Mouse (Mus musculus): Measurements from ENCODE around the gene Dvl1. TPM values are rescaled to one million over a fixed set of nuclear protein-coding genes. Genes with fewer than 3 reads are reported as not detected.

Dvl1 gene
- polyA plus RNA-seq (2012; rRNA removed; ENCODE audit: low replicate concordance) = 126 and 153 TPM in 2 replicates

DNA sequence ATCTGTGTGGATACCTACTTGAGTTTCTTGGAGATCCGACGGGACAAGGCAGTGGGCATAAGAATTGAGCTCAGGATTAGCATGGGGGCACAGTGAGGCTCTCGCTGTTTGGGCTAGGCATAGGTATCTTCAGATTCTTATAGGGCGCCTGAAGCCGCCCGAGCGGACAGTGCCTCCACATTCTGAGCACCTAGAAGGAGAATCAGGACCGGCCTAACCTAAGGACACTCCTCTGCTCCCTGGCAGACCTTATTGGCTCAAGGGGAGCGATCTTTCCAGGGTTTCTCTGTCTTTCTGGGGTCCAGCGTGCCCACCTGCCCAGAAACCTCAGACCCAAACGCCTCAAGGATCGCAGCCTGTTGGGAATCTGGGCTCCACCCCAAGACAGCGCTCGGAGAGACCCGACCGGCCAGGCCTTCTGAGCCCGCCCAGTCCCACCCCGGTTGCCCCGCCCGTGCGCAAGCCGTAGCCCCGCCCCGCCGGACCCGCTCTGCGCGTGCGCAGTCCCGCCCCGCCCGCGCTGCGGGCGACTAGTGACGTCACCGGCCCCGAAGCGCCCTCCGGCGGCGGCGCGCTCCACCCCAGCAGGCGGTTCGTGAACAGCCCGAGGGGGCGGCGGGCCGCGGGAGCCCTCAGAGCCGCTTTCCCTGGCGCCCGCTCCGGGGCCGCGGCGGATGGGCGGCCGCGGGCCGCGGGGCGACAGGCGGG lies at the start of gene Dvl1:
Gene Dvl1 (plus strand): TSS at position 532 of the 708 bp plus-strand sequence.

DNA sequence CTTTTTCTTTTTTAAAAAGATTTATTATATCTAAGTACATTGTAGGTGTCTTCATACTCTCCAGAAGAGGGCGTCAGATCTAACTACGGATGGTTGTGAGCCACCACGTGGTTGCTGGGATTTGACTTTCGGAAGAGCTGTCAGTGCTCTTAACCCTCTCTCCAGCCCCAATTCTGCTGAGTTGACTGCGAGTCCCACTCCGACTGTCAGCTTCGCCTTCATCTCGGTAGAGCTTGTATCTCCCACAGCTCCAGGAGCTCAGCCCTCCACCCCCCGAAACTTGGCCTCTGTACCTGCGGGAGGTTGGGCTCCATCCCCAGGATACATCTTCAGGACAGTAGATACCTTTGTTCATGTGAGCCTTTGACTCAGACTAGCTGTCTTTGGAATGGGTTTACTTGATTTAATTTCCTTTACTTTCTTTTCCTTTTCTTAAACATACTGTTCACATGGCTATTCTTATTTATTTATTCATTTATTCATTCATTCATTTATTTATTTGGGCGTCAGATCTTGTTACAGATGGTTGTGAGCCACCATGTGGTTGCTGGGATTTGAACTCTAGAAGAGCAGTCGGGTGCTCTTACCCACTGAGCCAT lies 44.4 kb upstream of the Dvl1 start, which contains the start of gene Mrpl20:
Gene Mrpl20 (plus strand): TSS at position 138 of the 599 bp plus-strand sequence.

DNA sequence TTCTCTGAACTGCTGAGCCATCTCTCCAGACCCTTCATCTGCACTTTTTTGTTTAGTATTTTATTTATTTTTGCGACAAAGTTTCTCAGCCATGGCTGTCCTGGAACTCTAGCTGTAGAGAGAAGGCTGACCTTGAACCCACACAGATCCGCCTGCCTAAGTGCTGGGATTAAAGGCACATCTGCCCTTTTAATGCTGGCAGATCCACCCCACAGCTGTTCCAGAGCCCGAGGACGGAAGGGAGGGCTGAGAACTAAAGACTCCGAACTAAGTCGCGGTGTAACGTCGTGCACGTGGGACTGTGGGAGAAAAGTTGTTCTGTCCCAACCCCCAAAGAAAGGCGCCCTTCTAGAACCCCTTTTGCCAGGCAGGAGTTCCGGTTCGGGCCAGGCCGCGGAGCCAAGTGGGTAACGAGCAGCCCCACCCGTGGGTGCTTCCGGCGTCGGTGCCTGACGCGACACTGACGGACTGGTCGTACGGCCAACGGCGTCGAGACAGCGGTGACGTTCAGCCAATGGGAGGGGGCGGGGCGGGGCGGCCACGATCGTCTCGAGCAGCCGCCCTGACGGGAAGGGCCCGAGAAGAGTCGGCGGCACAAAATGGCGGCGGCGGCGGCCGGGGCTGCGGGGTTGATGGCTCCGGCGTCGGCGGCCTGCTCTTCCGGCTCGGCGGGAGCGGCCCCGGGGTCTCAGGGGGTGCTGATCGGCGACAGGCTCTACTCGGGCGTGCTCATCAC lies 35.1 kb upstream of the Dvl1 start, which contains the start of gene Ccnl2:
Gene Ccnl2 (plus strand): TSS at position 561 of the 736 bp plus-strand sequence.

DNA sequence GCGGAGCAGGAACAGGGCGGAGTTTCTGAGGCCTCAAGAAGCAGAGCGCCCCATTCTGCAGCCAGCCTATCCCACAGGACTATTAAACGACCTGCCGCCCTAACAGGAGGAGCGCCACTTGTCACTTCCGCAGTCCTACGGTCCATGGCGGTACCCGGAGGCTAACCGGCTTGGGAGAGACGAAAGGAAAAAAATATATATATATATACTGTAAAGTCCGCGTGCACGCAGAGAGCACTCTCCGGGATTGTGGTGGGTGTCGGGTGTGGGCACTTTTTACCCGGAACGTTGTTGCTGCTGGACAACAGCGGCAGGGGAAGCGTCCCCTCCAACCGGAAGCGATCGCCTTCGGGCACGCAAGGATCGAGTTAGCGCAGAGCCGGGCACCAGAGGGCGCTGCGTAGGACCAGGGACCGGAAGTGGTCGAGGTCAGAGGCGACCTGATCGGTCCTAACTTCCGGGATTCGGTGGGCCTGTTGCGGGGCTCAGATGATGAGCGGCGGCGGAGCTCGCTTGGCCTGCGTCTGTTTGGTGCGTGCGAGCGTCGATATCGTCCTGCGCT lies 15.9 kb upstream of the Dvl1 start, which contains the start of gene Aurkaip1:
Gene Aurkaip1 (plus strand): TSS at position 68 of the 562 bp plus-strand sequence.

DNA sequence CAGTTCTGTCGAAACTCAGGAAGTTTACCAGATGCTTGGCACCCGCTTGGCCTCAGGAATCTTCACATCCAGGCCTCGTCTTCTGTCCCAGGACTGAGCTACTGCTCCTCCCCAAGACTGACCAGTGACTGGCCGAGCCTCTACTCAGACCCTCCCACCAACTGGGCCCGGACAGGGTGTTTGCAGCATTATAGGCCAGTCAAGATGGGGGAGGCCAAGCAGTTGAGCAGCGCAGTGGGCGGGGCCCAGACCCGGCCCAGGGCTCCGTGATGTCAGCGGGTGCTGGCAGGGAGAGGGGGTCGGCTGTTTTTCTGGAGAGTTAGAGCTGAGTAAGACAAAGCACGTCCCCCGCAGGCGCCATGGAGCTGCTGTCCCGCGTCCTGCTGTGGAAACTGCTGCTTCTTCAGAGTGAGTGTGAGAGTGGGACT lies 7.7 kb upstream of the Dvl1 start, which contains the start of gene Mxra8:
Gene Mxra8 (plus strand): TSS at position 198 of the 428 bp plus-strand sequence.

DNA sequence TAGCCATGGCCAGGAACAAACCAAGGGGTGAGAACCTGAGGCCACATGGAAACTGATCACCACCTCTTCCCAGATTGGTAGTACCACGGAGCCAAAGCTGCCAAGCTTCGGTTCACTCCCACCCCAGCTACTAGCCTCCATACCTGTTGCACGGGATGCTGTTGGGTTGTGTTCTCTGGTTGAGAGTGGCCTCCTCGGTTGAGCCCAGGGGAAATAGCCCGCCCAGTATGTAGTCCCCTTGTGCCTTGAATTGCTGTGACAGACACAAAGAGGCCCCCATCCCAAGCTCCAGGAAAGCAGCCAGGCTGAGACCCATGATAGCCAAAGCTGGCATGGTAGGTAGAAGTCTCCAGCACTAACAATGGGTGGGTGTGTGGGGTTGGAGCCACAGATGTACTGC lies 15.8 kb downstream of the Dvl1 start, which contains the start of gene Tas1r3:
Gene Tas1r3 (minus strand): TSS at position 362 of the 400 bp plus-strand sequence.

DNA sequence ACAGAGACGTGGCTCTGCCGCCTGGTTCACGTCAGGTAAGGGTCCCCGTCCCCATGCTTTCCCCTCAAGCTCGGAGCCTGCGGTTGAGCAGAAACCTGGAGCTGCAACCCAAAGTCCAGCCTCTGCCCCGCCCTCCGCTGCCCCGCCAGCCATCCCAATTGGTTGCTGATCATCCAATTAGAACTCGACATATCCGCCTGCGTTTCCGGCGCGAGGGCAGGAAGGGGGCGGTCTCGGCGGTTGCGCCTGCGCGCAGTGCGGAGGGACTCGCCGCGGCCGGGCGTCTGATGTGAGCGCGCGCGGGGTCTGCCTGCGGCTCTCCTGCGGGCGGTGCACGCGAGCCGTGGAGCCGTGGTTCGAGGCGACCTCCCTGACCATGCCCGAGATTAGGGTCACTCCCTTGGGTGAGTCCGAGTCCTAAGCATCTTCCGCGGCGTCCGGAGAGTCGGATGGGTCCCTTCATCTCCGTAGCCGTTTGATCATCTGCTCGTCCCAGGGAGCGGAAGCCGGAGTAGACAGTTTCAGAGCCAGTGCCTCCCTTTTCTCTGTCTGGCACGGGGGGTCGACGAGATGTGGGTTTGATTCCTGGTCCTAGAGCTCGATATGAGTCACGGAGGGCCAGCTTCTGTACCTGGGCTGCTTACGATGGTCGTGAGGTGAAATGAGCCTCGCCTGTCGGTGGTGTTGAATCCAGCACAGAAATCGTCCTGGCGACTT lies 22.3 kb downstream of the Dvl1 start, which contains the start of the genes Cptp and Ints11:
Gene Cptp (minus strand): TSS at position 124 of the 717 bp plus-strand sequence.
Gene Ints11 (plus strand): TSS at position 230 of the 717 bp plus-strand sequence.

DNA sequence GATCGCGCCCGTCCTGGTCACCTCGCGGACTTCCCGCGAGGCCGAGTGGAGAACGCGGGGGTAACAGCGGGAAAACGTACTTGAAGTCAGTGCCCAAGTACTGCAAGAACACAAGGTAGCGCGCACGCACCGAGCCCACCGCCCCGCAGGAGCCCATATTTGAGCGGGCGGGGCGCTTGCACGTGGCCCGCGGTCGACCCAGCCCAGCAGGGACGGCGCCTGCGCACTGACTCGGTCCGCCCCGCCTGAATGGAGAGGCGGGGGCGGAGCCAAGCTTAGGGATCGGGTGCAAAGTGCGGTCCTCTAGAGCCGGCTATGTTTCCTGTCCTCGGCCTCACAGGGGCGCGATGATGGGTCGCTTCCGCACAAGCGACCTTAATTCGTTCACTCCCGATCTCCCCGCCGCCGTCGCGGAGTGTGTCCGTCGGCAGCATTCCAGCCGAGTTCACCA lies 44.4 kb downstream of the Dvl1 start, which contains the start of the genes Pusl1 and Acap3:
Gene Pusl1 (minus strand): TSS at position 231 of the 451 bp plus-strand sequence.
Gene Acap3 (plus strand): TSS at position 272 of the 451 bp plus-strand sequence.

Other genes starting within 250 kb of the Dvl1 start
- gene Slc35e2, start 246.0 kb upstream of the Dvl1 start, polyA plus RNA-seq (2012; rRNA removed; ENCODE audit: low replicate concordance) = 8.3 and 14.7 TPM in 2 replicates
- gene Cdk11b, start 222.5 kb upstream of the Dvl1 start, polyA plus RNA-seq (2012; rRNA removed; ENCODE audit: low replicate concordance) = 21.1 and 33.0 TPM in 2 replicates
- gene Gm10563, start 202.0 kb upstream of the Dvl1 start, polyA plus RNA-seq (2012; rRNA removed; ENCODE audit: low replicate concordance) = not detected in 2 replicates
- gene Mmp23, start 194.0 kb upstream of the Dvl1 start, polyA plus RNA-seq (2012; rRNA removed; ENCODE audit: low replicate concordance) = 79.6 and 268 TPM in 2 replicates
- 54.0 and 110 TPM in 2 replicates for gene Mib2, start 178.2 kb upstream of the Dvl1 start, polyA plus RNA-seq (2012; rRNA removed; ENCODE audit: low replicate concordance)
- 10.4 and 40.4 TPM in 2 replicates for gene Fndc10, start 153.1 kb upstream of the Dvl1 start, polyA plus RNA-seq (2012; rRNA removed; ENCODE audit: low replicate concordance)
- gene Ssu72, start 142.6 kb upstream of the Dvl1 start, polyA plus RNA-seq (2012; rRNA removed; ENCODE audit: low replicate concordance) = 104 and 120 TPM in 2 replicates
- gene Tmem240, start 112.6 kb upstream of the Dvl1 start, polyA plus RNA-seq (2012; rRNA removed; ENCODE audit: low replicate concordance) = 1.1 and 2.9 TPM in 2 replicates
- gene Atad3a, start 86.3 kb upstream of the Dvl1 start, polyA plus RNA-seq (2012; rRNA removed; ENCODE audit: low replicate concordance) = 103 and 149 TPM in 2 replicates
- 21.0 and 37.2 TPM in 2 replicates for gene Vwa1, start 72.7 kb upstream of the Dvl1 start, polyA plus RNA-seq (2012; rRNA removed; ENCODE audit: low replicate concordance)
- 1.9 and 5.3 TPM in 2 replicates for gene Tmem88b, start 61.5 kb upstream of the Dvl1 start, polyA plus RNA-seq (2012; rRNA removed; ENCODE audit: low replicate concordance)
- 0.24 and 0.50 TPM in 2 replicates for gene Ankrd65, start 57.0 kb upstream of the Dvl1 start, polyA plus RNA-seq (2012; rRNA removed; ENCODE audit: low replicate concordance)
- gene Mrpl20, start 44.5 kb upstream of the Dvl1 start, polyA plus RNA-seq (2012; rRNA removed; ENCODE audit: low replicate concordance) = 86.1 and 127 TPM in 2 replicates
- gene Ccnl2, start 34.9 kb upstream of the Dvl1 start, polyA plus RNA-seq (2012; rRNA removed; ENCODE audit: low replicate concordance) = 92.1 and 107 TPM in 2 replicates
- gene Aurkaip1, start 16.1 kb upstream of the Dvl1 start, polyA plus RNA-seq (2012; rRNA removed; ENCODE audit: low replicate concordance) = 126 and 179 TPM in 2 replicates
- gene Mxra8, start 7.7 kb upstream of the Dvl1 start, polyA plus RNA-seq (2012; rRNA removed; ENCODE audit: low replicate concordance) = 377 and 387 TPM in 2 replicates
- 0.69 and 0.95 TPM in 2 replicates for gene Tas1r3, start 16.0 kb downstream of the Dvl1 start, polyA plus RNA-seq (2012; rRNA removed; ENCODE audit: low replicate concordance)
- gene Cptp, start 22.0 kb downstream of the Dvl1 start, polyA plus RNA-seq (2012; rRNA removed; ENCODE audit: low replicate concordance) = 28.1 and 32.4 TPM in 2 replicates
- 30.7 and 42.4 TPM in 2 replicates for gene Ints11, start 22.1 kb downstream of the Dvl1 start, polyA plus RNA-seq (2012; rRNA removed; ENCODE audit: low replicate concordance)
- gene Pusl1, start 44.4 kb downstream of the Dvl1 start, polyA plus RNA-seq (2012; rRNA removed; ENCODE audit: low replicate concordance) = 68.2 and 105 TPM in 2 replicates
- 34.4 and 52.7 TPM in 2 replicates for gene Acap3, start 44.4 kb downstream of the Dvl1 start, polyA plus RNA-seq (2012; rRNA removed; ENCODE audit: low replicate concordance)
- gene Ube2j2, start 96.4 kb downstream of the Dvl1 start, polyA plus RNA-seq (2012; rRNA removed; ENCODE audit: low replicate concordance) = 38.8 and 56.4 TPM in 2 replicates
- gene C1qtnf12, start 114.9 kb downstream of the Dvl1 start, polyA plus RNA-seq (2012; rRNA removed; ENCODE audit: low replicate concordance) = 71.3 and 112 TPM in 2 replicates
- gene B3galt6, start 145.2 kb downstream of the Dvl1 start, polyA plus RNA-seq (2012; rRNA removed; ENCODE audit: low replicate concordance) = 4.7 and 9.8 TPM in 2 replicates
- gene Sdf4, start 145.5 kb downstream of the Dvl1 start, polyA plus RNA-seq (2012; rRNA removed; ENCODE audit: low replicate concordance) = 75.5 and 103 TPM in 2 replicates
- 3.2 and 4.5 TPM in 2 replicates for gene Tnfrsf4, start 166.4 kb downstream of the Dvl1 start, polyA plus RNA-seq (2012; rRNA removed; ENCODE audit: low replicate concordance)
- 1.6 and 3.9 TPM in 2 replicates for gene Tnfrsf18, start 178.8 kb downstream of the Dvl1 start, polyA plus RNA-seq (2012; rRNA removed; ENCODE audit: low replicate concordance)
- gene Ttll10, start 212.0 kb downstream of the Dvl1 start, polyA plus RNA-seq (2012; rRNA removed; ENCODE audit: low replicate concordance) = 2.1 TPM in 1 of 2 replicates, not detected in the other